Mouse (Mus musculus) lung, postnatal 0 days (tissue): ENCODE measurements around the gene Trmt112.

Experiments used
- CTCF ChIP-seq: IDR thresholded peaks from 2 replicates; pipeline ENCODE4 v1.5.1; 2016; ENCODE audit warnings: antibody characterized with exemption, mild to moderate bottlenecking
- EP300 ChIP-seq: IDR thresholded peaks from 2 replicates; pipeline ENCODE4 v1.6.1; 2016; ENCODE audit warnings: antibody characterized with exemption, mild to moderate bottlenecking, control low read depth

- TF ChIP-seq CTCF (no peak), EP300 (no peak)
Measured at GRCm38 (mm10) chr19:6943709-6944108, 34.2 kb downstream of the Trmt112 start.
